Mouse (Mus musculus) myocyte (in vitro differentiated cells): ENCODE data around the gene Mbtps1.

ENCODE experiments used
- MAX ChIP-seq: IDR thresholded peaks from one replicate; pipeline ENCODE4 v1.6.1; 2011; ENCODE audit warnings: low read depth, mild to moderate bottlenecking, control low read depth
- MYOD1 ChIP-seq, 3 experiments: IDR thresholded peaks; one replicate each; pipeline ENCODE4 v1.6.1; 2011; ENCODE audit warnings: control low read depth in 2 of 3, low read depth in 2 of 3, mild to moderate bottlenecking in 2 of 3, moderate library complexity in 1 of 3; ENCODE audit not compliant: insufficient read length in 2 of 3, control insufficient read depth in 1 of 3
- MYOG ChIP-seq, 3 experiments: IDR thresholded peaks; one replicate each; pipeline ENCODE4 v1.6.1; 2011; ENCODE audit warnings: control low read depth in 2 of 3, low read depth in 2 of 3, mild to moderate bottlenecking in 2 of 3; ENCODE audit not compliant: insufficient read length in 2 of 3, control insufficient read depth in 1 of 3, insufficient read depth in 1 of 3
- POLR2A ChIP-seq: IDR thresholded peaks from one replicate; pipeline ENCODE4 v1.6.1; 2011; ENCODE audit warnings: low read depth, mild to moderate bottlenecking, control low read depth, moderate library complexity; ENCODE audit not compliant: insufficient read length
- POLR2AphosphoS2 ChIP-seq: IDR thresholded peaks from one replicate; pipeline ENCODE4 v1.6.1; 2011; ENCODE audit warnings: low read depth, control low read depth; ENCODE audit not compliant: insufficient read length
- REST ChIP-seq: IDR thresholded peaks from one replicate; pipeline ENCODE4 v1.6.1; 2011; ENCODE audit warnings: mild to moderate bottlenecking, control low read depth, moderate library complexity; ENCODE audit not compliant: insufficient read depth, insufficient read length
- TCF12 ChIP-seq: IDR thresholded peaks from one replicate; pipeline ENCODE4 v1.6.1; 2011; ENCODE audit warnings: mild to moderate bottlenecking, control low read depth; ENCODE audit not compliant: poor library complexity, insufficient read depth, severe bottlenecking
- USF1 ChIP-seq: IDR thresholded peaks from one replicate; pipeline ENCODE4 v1.6.1; 2011; ENCODE audit warnings: low read depth, mild to moderate bottlenecking, control low read depth, moderate library complexity

- TF ChIP-seq POLR2A (no peak), REST (no peak), POLR2AphosphoS2 (no peak), MAX (no peak), TCF12 (no peak), USF1 (no peak), MYOD1 (IDR thresholded peaks at IDR 0.05; ENCODE audit: control insufficient read depth in 1 of 3, insufficient read length in 2 of 3, low read depth in 2 of 3) (no peak), MYOG (IDR thresholded peaks at IDR 0.05; ENCODE audit: control insufficient read depth in 1 of 3, insufficient read depth in 1 of 3, insufficient read length in 2 of 3, low read depth in 2 of 3) (no peak)
Measured at GRCm38 (mm10) chr8:119588844-119589243, 30.3 kb upstream of the Mbtps1 start.
